Mouse (Mus musculus): ENCODE data around the gene Leng1. TPM values are rescaled to one million over a fixed set of nuclear protein-coding genes. Genes with fewer than 3 reads are reported as not detected.

Gene Leng1
- polyA plus RNA-seq, 1 experiment from 2014 or later: 14.6 TPM

- H3K27me3 ChIP-seq (ENCODE audit: control insufficient read depth, insufficient read depth, low read length): no peaks in the 10 kb centered on the region
- no peak for DNase-seq (ENCODE audit: low spot score)
- 98% methylated on average over 4 of the region's 4 CpGs for WGBS
- no peak overlapping the region for H3K4me2 ChIP-seq (ENCODE audit: low read depth, severe bottlenecking)
- no peak overlapping the region for H3K9ac ChIP-seq (ENCODE audit: low read length)
- H3K27ac ChIP-seq (replicated peaks; ENCODE audit: low read depth, low read length): no peak overlapping the region
- peaks cover 47% of the 10 kb centered on the region for H3K36me3 ChIP-seq (ENCODE audit: control insufficient read depth, insufficient read depth, low read length)
- no peak for ATAC-seq (ENCODE audit: insufficient number of reproducible peaks, low FRiP score, low TSS enrichment, low read depth)
- no peaks in the 10 kb centered on the region for H3K9me3 ChIP-seq (ENCODE audit: control insufficient read depth, low read length)
- H3K4me3 ChIP-seq (ENCODE audit: low read depth, low read length): no peak overlapping the region
- no peaks in the 10 kb centered on the region for H3K4me1 ChIP-seq (ENCODE audit: control insufficient read depth, insufficient read depth, low read length)
These were observed 8.7 kb downstream of the Leng1 start for GRCm38 (mm10) chr7:3656966-3657365.

DNA sequence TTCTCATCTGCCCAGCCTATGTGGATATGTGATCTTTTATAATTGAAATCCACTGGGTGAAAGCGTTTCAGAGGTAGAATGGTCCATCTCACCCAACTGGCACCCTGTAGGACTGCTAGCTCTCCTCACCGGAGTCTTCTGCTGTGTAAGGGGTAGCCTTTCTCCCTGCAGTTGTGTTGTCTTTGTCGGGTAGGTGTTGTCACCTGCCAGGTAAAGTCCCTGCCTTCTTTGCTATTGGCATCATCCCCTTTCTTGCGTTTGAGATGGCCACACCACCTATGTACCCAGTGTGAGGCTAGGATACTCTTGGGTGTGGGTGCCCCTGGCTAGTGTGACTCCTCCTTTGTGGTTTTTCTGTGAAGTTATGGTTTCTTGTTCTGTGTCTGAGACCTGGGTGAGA lies 19.0 kb downstream of the Leng1 start:
- no peaks in the 10 kb centered on the region for H3K27me3 ChIP-seq (ENCODE audit: control insufficient read depth, insufficient read depth, low read length)
- H3K4me2 ChIP-seq (ENCODE audit: low read depth, severe bottlenecking): peak overlapping the region; percentile 88
- H3K4me1 ChIP-seq (ENCODE audit: control insufficient read depth, insufficient read depth, low read length): peaks cover 21% of the 10 kb centered on the region
- no peaks in the 10 kb centered on the region for H3K9me3 ChIP-seq (ENCODE audit: control insufficient read depth, low read length)
- no peak overlapping the region for H3K27ac ChIP-seq (replicated peaks; ENCODE audit: low read depth, low read length)
- DNase-seq (ENCODE audit: low spot score): no peak
- no peak for ATAC-seq (ENCODE audit: insufficient number of reproducible peaks, low FRiP score, low TSS enrichment, low read depth)
- peaks cover 5% of the 10 kb centered on the region; the same call in 1 of the 2 replicates for H3K36me3 ChIP-seq (ENCODE audit: control insufficient read depth, insufficient read depth, low read length)
- WGBS: 76% methylated on average over 4 of the region's 4 CpGs
- peak overlapping the region; percentile 95 for H3K4me3 ChIP-seq (ENCODE audit: low read depth, low read length)
- H3K9ac ChIP-seq (ENCODE audit: low read length): peak overlapping the region; percentile 99

- no peaks in the 10 kb centered on the region for H3K27me3 ChIP-seq (ENCODE audit: control insufficient read depth, insufficient read depth, low read length)
- peaks cover 21% of the 10 kb centered on the region for H3K4me1 ChIP-seq (ENCODE audit: control insufficient read depth, insufficient read depth, low read length)
- peak overlapping the region; percentile 99 for H3K9ac ChIP-seq (ENCODE audit: low read length)
- H3K36me3 ChIP-seq (ENCODE audit: control insufficient read depth, insufficient read depth, low read length): peaks cover 6% of the 10 kb centered on the region; the same call in 1 of the 2 replicates
- WGBS: 31% methylated on average over 9 of the region's 9 CpGs
- peak overlapping the region; percentile 88 for H3K4me2 ChIP-seq (ENCODE audit: low read depth, severe bottlenecking)
- H3K9me3 ChIP-seq (ENCODE audit: control insufficient read depth, low read length): no peaks in the 10 kb centered on the region
- H3K27ac ChIP-seq (replicated peaks; ENCODE audit: low read depth, low read length): no peak overlapping the region; the same call in 1 of the 2 replicates
- ATAC-seq (ENCODE audit: insufficient number of reproducible peaks, low FRiP score, low TSS enrichment, low read depth): no peak
- DNase-seq (ENCODE audit: low spot score): no peak
- H3K4me3 ChIP-seq (ENCODE audit: low read depth, low read length): peak overlapping the region; percentile 95
These were observed 19.5 kb downstream of the Leng1 start for GRCm38 (mm10) chr7:3646188-3646587.

- Histone ChIP-seq H3K4me1 (ENCODE audit: control insufficient read depth, insufficient read depth, low read length) (peaks cover 21% of the 10 kb centered on the region), H3K27me3 (ENCODE audit: control insufficient read depth, insufficient read depth, low read length) (no peaks in the 10 kb centered on the region), H3K4me2 (ENCODE audit: low read depth, severe bottlenecking) (peak overlapping the region; percentile 88), H3K36me3 (ENCODE audit: control insufficient read depth, insufficient read depth, low read length) (peaks cover 4% of the 10 kb centered on the region; the same call in 1 of the 2 replicates), H3K9me3 (ENCODE audit: control insufficient read depth, low read length) (no peaks in the 10 kb centered on the region), H3K9ac (ENCODE audit: low read length) (peak overlapping the region; percentile 99), H3K4me3 (ENCODE audit: low read depth, low read length) (peak overlapping the region; percentile 95), H3K27ac (replicated peaks; ENCODE audit: low read depth, low read length) (peak overlapping the region; percentile 96)
- DNase-seq (ENCODE audit: low spot score) (peak; percentile 34), ATAC-seq (ENCODE audit: insufficient number of reproducible peaks, low FRiP score, low TSS enrichment, low read depth) (peak; percentile 1; the same call in 1 of the 2 replicates)
- under 1% methylated on average over 50 of the region's 58 CpGs for WGBS
These were observed 20.1 kb downstream of the Leng1 start for GRCm38 (mm10) chr7:3645488-3646025.

DNA sequence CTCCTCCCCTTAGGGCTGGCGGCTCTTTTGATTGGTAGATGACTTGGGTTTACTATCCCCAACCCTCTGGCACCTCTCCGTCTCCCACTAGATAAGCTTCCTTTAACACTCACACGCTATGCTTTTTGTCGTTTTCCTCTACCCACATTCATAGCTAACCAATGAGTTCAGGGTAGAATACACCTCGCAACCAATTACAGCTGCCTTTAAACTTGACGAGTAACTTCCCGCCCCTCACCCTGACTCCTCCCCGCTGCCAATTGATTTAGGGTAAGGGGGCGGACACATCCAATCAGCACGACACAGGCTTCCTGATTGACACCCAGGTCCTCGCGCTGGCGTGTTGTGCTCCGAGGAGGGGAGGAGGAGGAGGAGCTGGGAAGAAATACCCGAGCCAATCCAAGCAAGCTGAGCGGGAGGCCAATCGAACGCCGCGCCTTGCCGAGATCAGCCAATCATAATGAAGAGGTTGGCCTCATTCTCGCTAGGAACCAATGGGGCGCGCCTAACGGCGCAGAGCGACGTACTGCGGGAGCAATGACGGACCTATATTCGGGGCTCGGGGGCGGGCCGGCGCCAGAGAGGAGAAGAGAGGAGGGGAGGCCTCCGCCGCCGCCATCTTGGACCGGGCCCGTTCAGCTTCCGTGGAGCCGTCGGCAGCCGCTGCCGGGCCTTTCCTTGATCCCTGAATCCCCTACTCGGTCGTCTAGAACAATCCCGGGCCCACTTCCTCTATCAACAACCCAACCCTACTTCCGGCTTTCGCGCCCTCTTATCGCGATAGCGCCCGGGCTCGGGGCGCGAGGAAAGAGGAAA lies 20.8 kb downstream of the Leng1 start, which contains the start of gene Cnot3:
TSS of gene Cnot3 (plus strand) at position 597 of the 816 bp plus-strand sequence.
- WGBS: under 1% methylated on average over 48 of the region's 58 CpGs
- ATAC-seq (ENCODE audit: insufficient number of reproducible peaks, low FRiP score, low TSS enrichment, low read depth): peak; percentile 98
- peaks cover 4% of the 10 kb centered on the region; the same call in 1 of the 2 replicates for H3K36me3 ChIP-seq (ENCODE audit: control insufficient read depth, insufficient read depth, low read length)
- H3K4me3 ChIP-seq (ENCODE audit: low read depth, low read length): peak within 1 kb of the TSS; percentile 95
- H3K27ac ChIP-seq (replicated peaks; ENCODE audit: low read depth, low read length): peak within 1 kb of the TSS; percentile 96
- H3K27me3 ChIP-seq (ENCODE audit: control insufficient read depth, insufficient read depth, low read length): no peaks in the 10 kb centered on the region
- H3K9me3 ChIP-seq (ENCODE audit: control insufficient read depth, low read length): no peaks in the 10 kb centered on the region
- peaks cover 21% of the 10 kb centered on the region for H3K4me1 ChIP-seq (ENCODE audit: control insufficient read depth, insufficient read depth, low read length)
- H3K9ac ChIP-seq (ENCODE audit: low read length): peak within 1 kb of the TSS; percentile 99
- H3K4me2 ChIP-seq (ENCODE audit: low read depth, severe bottlenecking): peak within 1 kb of the TSS; percentile 88
- peak; percentile 96 for DNase-seq (ENCODE audit: low spot score)

DNA sequence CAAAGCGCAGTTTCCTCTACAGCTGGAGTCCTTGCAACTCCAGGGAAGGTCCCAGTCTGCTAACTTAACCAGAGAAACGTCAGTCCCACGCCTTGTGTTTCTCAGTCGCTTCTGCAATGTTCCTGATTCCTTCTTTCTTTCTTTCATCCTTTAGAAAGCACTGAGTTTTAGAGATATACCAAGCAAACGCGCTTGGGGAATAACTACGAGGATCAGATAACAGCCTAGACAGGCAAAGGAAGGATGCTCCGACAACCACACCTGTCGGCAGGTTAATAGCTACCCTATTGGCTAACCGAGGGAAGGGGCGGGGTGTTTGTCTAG lies 21.3 kb downstream of the Leng1 start:
- peaks cover 6% of the 10 kb centered on the region; the same call in 1 of the 2 replicates for H3K36me3 ChIP-seq (ENCODE audit: control insufficient read depth, insufficient read depth, low read length)
- H3K9ac ChIP-seq (ENCODE audit: low read length): no peak overlapping the region
- peaks cover 21% of the 10 kb centered on the region for H3K4me1 ChIP-seq (ENCODE audit: control insufficient read depth, insufficient read depth, low read length)
- no peaks in the 10 kb centered on the region for H3K27me3 ChIP-seq (ENCODE audit: control insufficient read depth, insufficient read depth, low read length)
- no peaks in the 10 kb centered on the region for H3K9me3 ChIP-seq (ENCODE audit: control insufficient read depth, low read length)
- WGBS: under 1% methylated on average over 11 of the region's 11 CpGs
- H3K4me2 ChIP-seq (ENCODE audit: low read depth, severe bottlenecking): peak overlapping the region; percentile 60
- peak overlapping the region; percentile 32 for H3K4me3 ChIP-seq (ENCODE audit: low read depth, low read length)
- ATAC-seq (ENCODE audit: insufficient number of reproducible peaks, low FRiP score, low TSS enrichment, low read depth): no peak
- no peak overlapping the region for H3K27ac ChIP-seq (replicated peaks; ENCODE audit: low read depth, low read length)
- DNase-seq (ENCODE audit: low spot score): no peak

DNA sequence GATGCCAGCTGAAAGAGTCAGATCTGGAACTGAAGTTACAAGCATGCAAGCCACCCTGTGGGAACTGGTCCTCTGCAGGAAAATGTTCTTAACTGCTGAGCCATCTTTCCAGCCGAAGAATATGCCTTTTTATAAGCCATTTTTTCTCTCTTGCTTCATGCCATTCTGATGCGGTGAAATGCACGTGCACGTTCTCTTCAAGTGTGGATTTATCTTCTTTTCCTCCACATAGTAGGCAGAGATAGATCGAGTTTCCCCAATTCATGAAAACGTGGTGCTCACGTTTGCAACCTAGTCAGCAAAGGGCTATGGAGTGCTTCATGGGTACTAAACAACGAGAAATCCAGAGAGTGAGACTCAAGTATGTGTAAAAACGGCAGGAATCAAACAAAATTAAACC lies 21.8 kb downstream of the Leng1 start:
- Histone ChIP-seq H3K4me3 (ENCODE audit: low read depth, low read length) (peak overlapping the region; percentile 32), H3K9ac (ENCODE audit: low read length) (no peak overlapping the region), H3K4me2 (ENCODE audit: low read depth, severe bottlenecking) (peak overlapping the region; percentile 60), H3K27ac (replicated peaks; ENCODE audit: low read depth, low read length) (no peak overlapping the region), H3K36me3 (ENCODE audit: control insufficient read depth, insufficient read depth, low read length) (peaks cover 6% of the 10 kb centered on the region; the same call in 1 of the 2 replicates), H3K27me3 (ENCODE audit: control insufficient read depth, insufficient read depth, low read length) (no peaks in the 10 kb centered on the region), H3K4me1 (ENCODE audit: control insufficient read depth, insufficient read depth, low read length) (peaks cover 21% of the 10 kb centered on the region), H3K9me3 (ENCODE audit: control insufficient read depth, low read length) (no peaks in the 10 kb centered on the region)
- no peak for DNase-seq (ENCODE audit: low spot score)
- no peak for ATAC-seq (ENCODE audit: insufficient number of reproducible peaks, low FRiP score, low TSS enrichment, low read depth)
- WGBS: 22% methylated on average over 9 of the region's 9 CpGs

- no peak overlapping the region for H3K27ac ChIP-seq (replicated peaks; ENCODE audit: low read depth, low read length)
- WGBS: 80% methylated on average over 5 of the region's 5 CpGs
- H3K27me3 ChIP-seq (ENCODE audit: control insufficient read depth, insufficient read depth, low read length): no peaks in the 10 kb centered on the region
- H3K4me1 ChIP-seq (ENCODE audit: control insufficient read depth, insufficient read depth, low read length): peaks cover 18% of the 10 kb centered on the region
- no peaks in the 10 kb centered on the region for H3K9me3 ChIP-seq (ENCODE audit: control insufficient read depth, low read length)
- ATAC-seq (ENCODE audit: insufficient number of reproducible peaks, low FRiP score, low TSS enrichment, low read depth): no peak
- DNase-seq (ENCODE audit: low spot score): no peak
- no peak overlapping the region for H3K9ac ChIP-seq (ENCODE audit: low read length)
- H3K36me3 ChIP-seq (ENCODE audit: control insufficient read depth, insufficient read depth, low read length): peaks cover 6% of the 10 kb centered on the region; the same call in 1 of the 2 replicates
- H3K4me2 ChIP-seq (ENCODE audit: low read depth, severe bottlenecking): no peak overlapping the region
- H3K4me3 ChIP-seq (ENCODE audit: low read depth, low read length): no peak overlapping the region
These were observed 22.2 kb downstream of the Leng1 start for GRCm38 (mm10) chr7:3643412-3643811.
